Mouse (Mus musculus): ENCODE measurements around the gene Mgat5. TPM values are rescaled to one million over a fixed set of nuclear protein-coding genes. Genes with fewer than 3 reads are reported as not detected.

Gene Mgat5
- polyA plus RNA-seq, 1 experiment from 2014 or later: 13.1 TPM

- Histone ChIP-seq H3K9me3 (ENCODE audit: control insufficient read depth, low read length) (no peaks in the 10 kb centered on the region), H3K9ac (ENCODE audit: low read depth, low read length) (no peak overlapping the region), H3K4me2 (ENCODE audit: low read length) (no peak overlapping the region), H3K4me1 (ENCODE audit: control insufficient read depth, insufficient read depth, low read depth, low read length) (no peaks in the 10 kb centered on the region), H3K27ac (ENCODE audit: low read depth, low read length) (no peak overlapping the region), H3K36me3 (ENCODE audit: control insufficient read depth, insufficient read depth, low read length) (no peaks in the 10 kb centered on the region), H3K4me3 (ENCODE audit: low read length) (no peak overlapping the region), H3K27me3 (replicated peaks; ENCODE audit: control insufficient read depth, insufficient read depth, low read length) (0 out of 2 replicates have a peak, but pooled peaks cover 2% of the 10 kb centered on the region)
- no peak for ATAC-seq
- 83% methylated on average over 8 of the region's 8 CpGs for WGBS
These were observed 318.5 kb downstream of the Mgat5 start for GRCm38 (mm10) chr1:127523364-127523763.

- Histone ChIP-seq H3K9ac (ENCODE audit: low read depth, low read length) (peak overlapping the region; percentile 39; the same call in 1 of the 2 replicates), H3K4me3 (ENCODE audit: low read length) (no peak overlapping the region), H3K4me2 (ENCODE audit: low read length) (peak overlapping the region; percentile 26), H3K4me1 (ENCODE audit: control insufficient read depth, insufficient read depth, low read depth, low read length) (peaks cover 10% of the 10 kb centered on the region), H3K36me3 (ENCODE audit: control insufficient read depth, insufficient read depth, low read length) (no peaks in the 10 kb centered on the region), H3K27ac (ENCODE audit: low read depth, low read length) (peak overlapping the region; percentile 12; the same call in 1 of the 2 replicates), H3K27me3 (replicated peaks; ENCODE audit: control insufficient read depth, insufficient read depth, low read length) (0 out of 2 replicates have a peak, but pooled peaks cover 2% of the 10 kb centered on the region), H3K9me3 (ENCODE audit: control insufficient read depth, low read length) (no peaks in the 10 kb centered on the region)
- WGBS: 22% methylated on average over 14 of the region's 14 CpGs
- ATAC-seq: peak; percentile 89
These were observed 326.2 kb downstream of the Mgat5 start for GRCm38 (mm10) chr1:127530849-127531580.

- H3K27ac ChIP-seq (ENCODE audit: low read depth, low read length): no peak overlapping the region
- no peaks in the 10 kb centered on the region for H3K9me3 ChIP-seq (ENCODE audit: control insufficient read depth, low read length)
- peaks cover 15% of the 10 kb centered on the region for H3K4me1 ChIP-seq (ENCODE audit: control insufficient read depth, insufficient read depth, low read depth, low read length)
- no peak overlapping the region for H3K4me3 ChIP-seq (ENCODE audit: low read length)
- no peak for ATAC-seq
- H3K36me3 ChIP-seq (ENCODE audit: control insufficient read depth, insufficient read depth, low read length): no peaks in the 10 kb centered on the region
- H3K4me2 ChIP-seq (ENCODE audit: low read length): no peak overlapping the region
- H3K9ac ChIP-seq (ENCODE audit: low read depth, low read length): no peak overlapping the region
- 68% methylated on average over 5 of the region's 5 CpGs for WGBS
- H3K27me3 ChIP-seq (replicated peaks; ENCODE audit: control insufficient read depth, insufficient read depth, low read length): 0 out of 2 replicates have a peak, but pooled peaks cover 2% of the 10 kb centered on the region
These were observed 326.9 kb downstream of the Mgat5 start for GRCm38 (mm10) chr1:127531723-127532122.

GRCm38 (mm10) chr1:127536448-127536847 lies 331.6 kb downstream of the Mgat5 start:
- Histone ChIP-seq H3K4me1 (ENCODE audit: control insufficient read depth, insufficient read depth, low read depth, low read length) (peaks cover 17% of the 10 kb centered on the region), H3K9me3 (ENCODE audit: control insufficient read depth, low read length) (no peaks in the 10 kb centered on the region), H3K4me2 (ENCODE audit: low read length) (peak overlapping the region; percentile 43; the same call in 1 of the 2 replicates), H3K27ac (ENCODE audit: low read depth, low read length) (no peak overlapping the region), H3K4me3 (ENCODE audit: low read length) (no peak overlapping the region), H3K36me3 (ENCODE audit: control insufficient read depth, insufficient read depth, low read length) (no peaks in the 10 kb centered on the region), H3K27me3 (replicated peaks; ENCODE audit: control insufficient read depth, insufficient read depth, low read length) (no peaks in the 10 kb centered on the region), H3K9ac (ENCODE audit: low read depth, low read length) (no peak overlapping the region)
- 22% methylated on average over 5 of the region's 5 CpGs for WGBS
- 0 out of 2 replicates have a peak, but pooled peaks have one; percentile 43 for ATAC-seq

- Histone ChIP-seq H3K27me3 (replicated peaks; ENCODE audit: control insufficient read depth, insufficient read depth, low read length) (no peaks in the 10 kb centered on the region), H3K9ac (ENCODE audit: low read depth, low read length) (peak overlapping the region; percentile 33), H3K9me3 (ENCODE audit: control insufficient read depth, low read length) (no peaks in the 10 kb centered on the region), H3K36me3 (ENCODE audit: control insufficient read depth, insufficient read depth, low read length) (no peaks in the 10 kb centered on the region), H3K4me1 (ENCODE audit: control insufficient read depth, insufficient read depth, low read depth, low read length) (peaks cover 15% of the 10 kb centered on the region), H3K4me2 (ENCODE audit: low read length) (peak overlapping the region; percentile 43), H3K27ac (ENCODE audit: low read depth, low read length) (no peak overlapping the region), H3K4me3 (ENCODE audit: low read length) (no peak overlapping the region)
- WGBS: 4% methylated on average over 17 of the region's 17 CpGs
- ATAC-seq: peak; percentile 71
These were observed 332.6 kb downstream of the Mgat5 start for GRCm38 (mm10) chr1:127537204-127538038.
